Mouse (Mus musculus) spleen, adult 2 months (tissue): ENCODE results near the gene Tmod4.

Experiments used
- CTCF ChIP-seq: fragments of 200-500 bp; IDR thresholded peaks from 2 replicates; pipeline ENCODE4 v1.5.1; 2011; ENCODE audit warnings: mild to moderate bottlenecking, inconsistent platforms; ENCODE audit not compliant: insufficient read depth, insufficient read length, insufficient replicate concordance; ENCODE audit errors: extremely low read depth
- POLR2A ChIP-seq: fragments of 200-500 bp; IDR thresholded peaks from 2 replicates; pipeline ENCODE4 v1.6.1; 2011; ENCODE audit warnings: low read depth, low read length, inconsistent platforms

DNA sequence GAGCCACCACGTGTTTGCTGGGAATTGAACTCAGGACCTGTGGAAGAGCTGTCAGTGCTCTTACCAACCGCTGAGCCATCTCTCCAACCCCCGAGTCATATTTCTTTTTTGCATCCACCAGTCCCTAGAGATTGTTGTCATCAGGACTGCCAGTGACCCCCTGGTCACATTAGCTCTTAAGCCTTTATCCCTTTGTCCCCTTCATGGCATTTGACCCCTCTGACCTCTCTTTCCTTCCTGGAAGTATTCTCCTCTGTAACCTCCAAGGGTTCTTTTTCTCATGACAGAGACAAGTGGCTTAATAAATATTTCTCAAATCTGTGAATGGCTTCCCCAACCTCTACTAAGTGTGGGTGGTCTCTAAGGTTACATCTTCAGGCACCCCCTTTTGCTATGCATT is 23.6 kb downstream of the Tmod4 start:
- TF ChIP-seq POLR2A = no peak
- no peak for TF ChIP-seq CTCF
